Mouse (Mus musculus): Measurements from ENCODE around the gene Shcbp1. TPM values are rescaled to one million over a fixed set of nuclear protein-coding genes. Genes with fewer than 3 reads are reported as not detected.
A peak's percentile ranks its signal among the peaks of the same experiment; 100 is the strongest.
"Not testable (repeated sequence)": the region's sequence is repeated elsewhere in the genome, so short reads cannot be mapped to it uniquely, and the experiment has no call there.

Shcbp1 gene
- 1 to 10 TPM; 3.7 to 6.1 TPM for polyA plus RNA-seq (2017; shearing (Covaris generic))

DNA sequence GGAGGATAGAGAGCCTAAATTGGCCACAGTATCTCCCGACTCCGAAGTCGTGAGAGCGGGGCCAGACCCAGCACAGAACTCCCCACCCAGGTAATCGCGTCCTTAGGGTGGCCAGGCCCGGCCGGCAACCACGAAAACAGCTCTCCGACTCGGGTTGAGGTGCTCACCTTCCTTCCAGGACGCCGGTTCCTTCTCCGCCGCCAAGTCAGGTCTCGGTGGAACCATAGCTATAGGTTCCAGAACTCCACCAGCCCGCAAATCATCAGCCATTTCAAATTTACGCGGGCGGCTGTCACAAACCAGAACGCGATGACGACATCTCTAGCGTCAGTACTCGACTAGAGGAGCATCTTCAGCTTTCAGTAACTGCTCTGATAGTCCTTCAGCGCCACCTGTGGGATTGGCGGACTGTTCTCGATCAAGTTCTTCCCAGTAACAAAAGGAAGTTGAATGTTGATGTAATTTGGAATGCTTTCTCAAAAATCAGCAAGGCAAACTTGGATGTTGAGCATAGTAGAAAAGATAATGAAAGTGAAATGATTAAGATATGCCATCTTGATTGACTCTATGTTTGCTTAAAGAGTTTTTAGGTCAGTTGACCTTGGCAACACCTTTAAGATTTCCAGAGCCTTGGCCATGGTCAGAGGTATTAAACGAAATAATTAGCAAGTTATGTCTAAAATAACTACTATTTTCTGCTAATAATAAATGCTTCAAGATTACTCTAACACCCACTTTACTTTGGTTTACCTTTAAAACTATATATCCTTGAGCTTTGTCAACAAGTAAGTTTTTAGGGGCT is at the start of gene Shcbp1:
TSS of gene Shcbp1 (minus strand) at position 314 of the 802 bp plus-strand sequence.
- peak; percentile 100 for ATAC-seq

DNA sequence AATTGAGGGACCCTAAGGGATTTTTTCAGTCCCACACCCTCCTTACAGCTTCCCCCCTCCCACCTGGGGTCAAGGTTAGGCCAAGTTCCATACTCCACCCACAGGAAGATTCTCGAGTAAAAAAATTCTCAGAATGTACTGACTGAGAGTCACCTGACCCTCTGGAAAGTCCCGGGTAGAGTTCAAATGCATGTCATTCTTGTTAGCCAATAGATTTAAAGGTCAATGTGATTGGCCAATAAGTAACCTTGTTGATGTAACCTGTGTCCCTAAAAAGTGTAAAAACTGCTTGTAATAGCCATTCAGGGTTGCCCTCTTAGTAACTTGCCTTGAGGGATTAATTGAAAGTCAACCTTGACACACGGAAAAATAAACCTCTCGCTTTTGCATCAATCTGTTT is 29.5 kb upstream of the Shcbp1 start:
- no peak for ATAC-seq

DNA sequence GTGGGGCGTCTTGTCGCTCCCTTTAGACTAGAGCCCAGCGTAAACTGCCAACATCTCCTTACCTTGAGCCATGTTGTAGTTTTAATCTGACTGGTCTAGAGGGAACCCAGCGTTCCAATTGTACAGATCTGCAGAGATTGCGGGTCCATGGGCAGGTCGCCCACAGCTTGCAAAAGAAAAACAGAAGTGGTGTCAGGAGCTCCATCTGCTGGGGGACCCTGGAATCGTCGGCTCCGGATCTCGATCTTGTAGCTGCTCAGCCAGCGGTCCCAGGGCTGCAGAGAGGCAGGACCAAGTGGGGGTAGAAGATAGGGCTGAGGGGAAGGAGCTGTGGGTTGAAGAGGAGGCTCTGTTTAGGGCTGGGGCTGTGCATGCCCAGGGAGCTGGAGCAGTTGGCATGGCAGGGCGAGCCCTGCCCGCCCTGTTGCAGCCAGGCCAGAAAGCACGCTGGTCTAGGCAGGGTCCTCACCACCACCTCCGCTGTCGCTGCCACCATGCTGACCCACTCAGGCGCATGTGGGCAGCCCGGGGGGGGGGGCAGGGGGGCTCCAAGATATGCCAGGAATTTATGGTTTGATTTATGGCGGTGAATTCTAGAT is 21.3 kb upstream of the Shcbp1 start:
- no peak for ATAC-seq

DNA sequence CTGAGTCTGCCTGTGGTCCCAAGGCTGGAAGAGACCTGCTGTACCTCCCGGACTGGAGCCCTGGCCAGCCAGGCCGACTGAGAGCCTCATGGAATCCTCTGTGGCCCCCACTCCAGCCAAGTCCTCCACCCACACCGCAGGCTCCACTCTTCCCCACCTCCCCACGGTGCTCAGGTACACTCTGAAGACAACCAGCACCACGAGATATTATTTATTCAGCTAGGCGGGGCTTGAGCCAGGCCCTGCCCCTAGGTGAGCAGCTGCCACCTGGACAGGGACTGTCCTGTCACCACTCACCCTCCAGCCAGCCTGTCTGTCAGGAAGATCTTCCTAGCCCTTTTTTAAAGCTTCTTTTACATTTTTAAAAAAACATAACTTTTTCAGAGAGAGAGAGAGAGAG is 1.1 kb downstream of the Shcbp1 start:
- no peak for ATAC-seq

DNA sequence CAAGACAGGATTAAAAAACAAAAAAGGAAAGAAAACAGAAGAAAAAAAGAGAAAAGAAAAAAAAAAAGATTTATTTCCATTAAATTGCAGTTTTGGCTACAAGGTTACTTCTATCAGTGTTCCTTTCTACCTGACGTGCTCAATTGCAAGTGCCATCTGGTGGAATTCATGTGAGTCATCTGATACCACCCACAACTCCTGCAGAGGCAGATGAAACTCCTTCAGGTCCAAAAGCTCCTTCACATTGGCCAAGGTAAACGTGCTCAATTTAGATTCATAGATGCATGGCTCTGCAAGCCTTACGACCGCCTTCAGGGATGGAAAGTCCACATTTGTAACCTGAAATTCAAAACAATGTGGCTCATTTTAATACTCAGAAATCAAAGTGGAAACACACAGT is 14.6 kb downstream of the Shcbp1 start:
- no peak for ATAC-seq

DNA sequence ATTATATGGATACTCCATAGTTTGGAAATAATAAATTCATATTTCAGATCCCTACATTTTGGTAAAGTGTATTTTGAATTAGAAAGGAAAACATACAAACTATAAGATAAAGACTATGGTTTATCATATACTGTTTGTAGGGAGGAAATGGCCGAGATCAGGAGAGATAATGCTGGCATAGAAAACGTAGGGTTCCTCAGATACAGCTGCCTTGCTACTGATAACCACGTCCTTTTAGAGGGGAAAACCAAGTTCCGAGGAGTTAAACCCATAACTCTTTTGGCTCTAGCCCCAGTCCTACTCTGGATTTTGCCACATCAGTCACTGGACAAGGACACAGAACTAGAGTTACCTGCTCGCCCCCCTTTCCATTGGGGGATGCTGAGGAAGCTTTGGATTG is 26.3 kb downstream of the Shcbp1 start:
- no peak for ATAC-seq

DNA sequence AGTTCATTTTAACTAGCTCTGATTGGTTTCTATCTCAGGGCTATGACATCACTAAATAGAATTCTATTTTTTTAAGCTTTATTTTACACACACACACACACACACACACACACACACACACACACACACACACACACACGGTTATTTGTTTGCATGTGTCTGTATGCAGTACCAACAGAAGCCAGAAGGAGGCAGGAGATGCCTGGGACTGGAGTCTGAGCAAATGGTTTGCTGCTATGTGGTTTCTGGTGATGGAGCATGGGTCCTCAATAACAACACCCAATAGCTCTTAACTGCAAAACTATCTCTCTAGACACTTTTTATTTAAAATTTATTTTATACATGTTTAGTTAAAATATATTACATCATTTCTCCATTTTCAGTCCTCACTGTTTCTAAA is 48.4 kb downstream of the Shcbp1 start:
- ATAC-seq, result peak; percentile 65

DNA sequence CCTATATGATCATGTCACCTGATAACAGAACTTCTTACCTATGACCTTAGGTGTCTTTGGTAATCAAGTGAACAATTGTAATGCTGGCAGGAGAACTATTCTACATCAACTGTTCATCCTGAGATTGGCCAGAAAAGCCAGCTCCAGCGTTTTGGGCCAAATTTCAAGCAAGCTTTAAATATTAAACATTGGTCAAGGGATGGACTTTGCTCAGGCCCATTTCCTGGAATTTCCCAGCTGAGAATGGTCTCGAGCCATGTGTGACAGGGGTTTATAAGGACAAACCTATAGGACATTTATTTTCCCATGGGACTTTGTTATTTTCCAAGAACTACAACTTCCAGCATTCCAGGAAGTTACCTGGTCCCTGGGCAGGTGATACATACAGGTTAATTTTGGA is 63.8 kb downstream of the Shcbp1 start:
- no peak for ATAC-seq

DNA sequence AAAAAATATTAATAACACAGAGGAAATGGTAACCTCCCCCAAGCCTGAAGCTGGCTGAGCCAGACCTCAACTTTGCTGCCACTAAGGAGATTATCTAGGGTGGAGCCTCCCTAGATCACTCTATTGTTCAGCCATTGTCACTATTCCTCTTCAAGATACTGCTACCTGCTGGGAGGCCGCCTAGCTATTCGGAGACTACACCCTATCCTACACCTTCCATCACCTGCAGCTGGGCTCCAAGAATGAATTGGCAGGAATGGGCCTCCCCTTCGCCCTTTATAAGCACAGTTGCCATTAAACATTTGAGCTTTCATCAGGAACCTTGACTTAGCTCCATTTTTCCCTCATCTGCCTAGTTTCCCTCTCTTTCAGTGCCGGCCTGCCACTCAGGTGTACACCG is 71.0 kb downstream of the Shcbp1 start:
- not testable (repeated sequence) for ATAC-seq

DNA sequence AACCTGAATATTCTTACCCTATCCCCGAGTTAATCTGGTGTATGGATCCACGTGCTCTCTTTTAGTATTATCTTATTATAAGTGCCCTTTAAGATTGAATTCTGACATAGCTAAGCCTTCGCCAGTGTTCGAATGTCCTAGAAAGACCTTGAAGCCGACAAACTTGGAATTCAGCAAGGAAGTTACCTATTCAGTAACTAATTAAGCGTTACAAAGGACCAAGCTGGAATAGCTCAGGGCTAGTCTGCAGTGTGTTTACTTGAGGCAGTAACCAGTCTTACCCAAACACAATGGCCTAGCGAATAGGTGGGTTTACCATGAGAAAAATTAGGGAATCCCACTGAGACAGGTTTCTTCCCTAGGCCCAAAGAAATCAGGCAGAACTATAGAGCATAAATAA is 71.5 kb downstream of the Shcbp1 start:
- ATAC-seq, result not testable (repeated sequence)

DNA sequence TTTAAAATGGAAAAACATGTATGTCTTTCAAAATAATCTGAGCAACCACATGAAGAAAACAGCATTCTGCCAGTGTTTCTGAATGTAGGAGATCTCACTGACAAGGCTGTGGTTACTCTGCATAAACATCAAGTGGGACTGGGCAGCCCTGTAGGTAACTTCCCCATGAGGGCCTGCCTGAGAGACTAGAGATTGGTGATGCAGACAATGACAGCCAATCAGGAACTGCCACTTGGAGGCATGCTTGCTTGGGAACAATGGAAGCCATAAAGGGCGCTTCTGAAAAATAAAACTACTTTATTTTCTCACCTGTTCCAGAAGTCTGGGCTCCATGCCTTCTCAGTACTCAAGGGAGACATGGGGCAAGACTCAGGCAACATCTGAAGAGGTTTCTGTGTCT is 87.7 kb downstream of the Shcbp1 start:
- no peak for ATAC-seq

Other genes starting within 250 kb of the Shcbp1 start
- 10 to 100 TPM; 13.1 to 17.7 TPM for gene Zfp958, start 166.4 kb downstream of the Shcbp1 start, polyA plus RNA-seq (2017; shearing (Covaris generic))

All from CD4-positive, CD25-positive, alpha-beta regulatory T cell, adult 4 months (primary cell).